Mouse (Mus musculus): ENCODE results near the gene Slc10a7. TPM values are rescaled to one million over a fixed set of nuclear protein-coding genes. Genes with fewer than 3 reads are reported as not detected.
"Not testable (repeated sequence)": the region's sequence is repeated elsewhere in the genome, so short reads cannot be mapped to it uniquely, and the experiment has no call there.

The Slc10a7 gene
- polyA plus RNA-seq, 1 experiment: 3.5 TPM

GRCm38 (mm10) chr8:78536716-78537115 is 27.6 kb downstream of the Slc10a7 start:
- Histone ChIP-seq H3K27me3 (ENCODE audit: control insufficient read depth, insufficient read depth, insufficient read length) (no peaks in the 10 kb centered on the region), H3K4me3 (no peak overlapping the region), H3ac (ENCODE audit: control insufficient read depth, insufficient read length) (no peak overlapping the region), H3K4me2 (ENCODE audit: low read depth) (no peak overlapping the region), H3K36me3 (ENCODE audit: control insufficient read depth, insufficient read depth) (peaks cover 5% of the 10 kb centered on the region), H3K79me2 (ENCODE audit: control insufficient read depth, insufficient read depth) (no peaks in the 10 kb centered on the region)
- TF ChIP-seq CEBPB (IDR thresholded peaks at IDR 0.05; ENCODE audit: insufficient read depth, poor library complexity, severe bottlenecking): no peak
- TF ChIP-seq REST (IDR thresholded peaks at IDR 0.05; ENCODE audit: insufficient read depth, insufficient read length): no peak
- no peak for TF ChIP-seq MAX (IDR thresholded peaks at IDR 0.05; ENCODE audit: low read depth)
- TF ChIP-seq POLR2AphosphoS2 (IDR thresholded peaks at IDR 0.05; ENCODE audit: insufficient read length, low read depth): no peak
- TF ChIP-seq USF1 (IDR thresholded peaks at IDR 0.05; ENCODE audit: low read depth): no peak
- no peak for TF ChIP-seq SRF (IDR thresholded peaks at IDR 0.05; ENCODE audit: control insufficient read depth, insufficient read length, low read depth)
- no peak for TF ChIP-seq MYOG (IDR thresholded peaks at IDR 0.05; ENCODE audit: control insufficient read depth in 1 of 3, insufficient read depth in 1 of 3, insufficient read length in 2 of 3, low read depth in 2 of 3)
- no peak for TF ChIP-seq TCF12 (IDR thresholded peaks at IDR 0.05; ENCODE audit: insufficient read depth, poor library complexity, severe bottlenecking)
- no peak for TF ChIP-seq POLR2A (IDR thresholded peaks at IDR 0.05; ENCODE audit: insufficient read length, low read depth)
- TF ChIP-seq TCF3 (IDR thresholded peaks at IDR 0.05; ENCODE audit: insufficient read length, low read depth): no peak
- TF ChIP-seq E2F4 (IDR thresholded peaks at IDR 0.05; ENCODE audit: insufficient read depth): no peak
- TF ChIP-seq MYOD1 (IDR thresholded peaks at IDR 0.05; ENCODE audit: control insufficient read depth in 1 of 3, insufficient read length in 2 of 3, low read depth in 2 of 3): no peak

- Histone ChIP-seq H3K4me3 (no peak overlapping the region), H3K36me3 (ENCODE audit: control insufficient read depth, insufficient read depth) (no peaks in the 10 kb centered on the region), H3K79me2 (ENCODE audit: control insufficient read depth, insufficient read depth) (no peaks in the 10 kb centered on the region), H3K4me2 (ENCODE audit: low read depth) (no peak overlapping the region), H3K27me3 (ENCODE audit: control insufficient read depth, insufficient read depth, insufficient read length) (no peaks in the 10 kb centered on the region), H3ac (ENCODE audit: control insufficient read depth, insufficient read length) (no peak overlapping the region)
- no peak for TF ChIP-seq CEBPB (IDR thresholded peaks at IDR 0.05; ENCODE audit: insufficient read depth, poor library complexity, severe bottlenecking)
- TF ChIP-seq E2F4 (IDR thresholded peaks at IDR 0.05; ENCODE audit: insufficient read depth): no peak
- TF ChIP-seq REST (IDR thresholded peaks at IDR 0.05; ENCODE audit: insufficient read depth, insufficient read length): no peak
- TF ChIP-seq MYOD1 (IDR thresholded peaks at IDR 0.05; ENCODE audit: control insufficient read depth in 1 of 3, insufficient read length in 2 of 3, low read depth in 2 of 3): no peak
Measured at GRCm38 (mm10) chr8:78537795-78538194, 28.6 kb downstream of the Slc10a7 start.

DNA sequence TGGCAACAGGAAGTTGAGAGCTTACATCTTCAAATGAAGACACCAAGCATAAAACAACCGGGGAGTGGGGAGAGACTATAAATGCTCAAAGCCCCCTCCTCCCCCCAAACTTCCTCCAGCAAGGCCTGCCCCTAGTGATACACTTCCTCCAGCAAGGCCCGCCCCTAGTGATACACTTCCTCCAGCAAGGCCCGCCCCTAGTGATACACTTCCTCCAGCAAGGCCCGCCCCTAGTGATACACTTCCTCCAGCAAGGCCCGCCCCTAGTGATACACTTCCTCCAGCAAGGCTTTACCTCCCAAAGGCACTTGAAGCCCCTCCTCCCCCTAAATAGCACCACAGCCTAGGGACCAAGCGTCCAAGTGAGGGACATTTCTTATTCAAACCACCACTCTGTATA is 33.5 kb downstream of the Slc10a7 start:
- not testable (repeated sequence) for H3K79me2 ChIP-seq (ENCODE audit: control insufficient read depth, insufficient read depth); H3K27me3 ChIP-seq (ENCODE audit: control insufficient read depth, insufficient read depth, insufficient read length); H3K4me2 ChIP-seq (ENCODE audit: low read depth); H3ac ChIP-seq (ENCODE audit: control insufficient read depth, insufficient read length); H3K36me3 ChIP-seq (ENCODE audit: control insufficient read depth, insufficient read depth); H3K4me3 ChIP-seq

- no peak overlapping the region for H3K4me2 ChIP-seq (ENCODE audit: low read depth)
- no peaks in the 10 kb centered on the region for H3K36me3 ChIP-seq (ENCODE audit: control insufficient read depth, insufficient read depth)
- H3K4me3 ChIP-seq: no peak overlapping the region
- no peaks in the 10 kb centered on the region for H3K27me3 ChIP-seq (ENCODE audit: control insufficient read depth, insufficient read depth, insufficient read length)
- TF ChIP-seq TCF3 (IDR thresholded peaks at IDR 0.05; ENCODE audit: insufficient read length, low read depth): no peak
- no peak for TF ChIP-seq MYOG (IDR thresholded peaks at IDR 0.05; ENCODE audit: control insufficient read depth in 1 of 3, insufficient read depth in 1 of 3, insufficient read length in 2 of 3, low read depth in 2 of 3)
- TF ChIP-seq CEBPB (IDR thresholded peaks at IDR 0.05; ENCODE audit: insufficient read depth, poor library complexity, severe bottlenecking): no peak
- TF ChIP-seq SRF (IDR thresholded peaks at IDR 0.05; ENCODE audit: control insufficient read depth, insufficient read length, low read depth): no peak
- no peak for TF ChIP-seq MAX (IDR thresholded peaks at IDR 0.05; ENCODE audit: low read depth)
- no peak for TF ChIP-seq MYOD1 (IDR thresholded peaks at IDR 0.05; ENCODE audit: control insufficient read depth in 1 of 3, insufficient read length in 2 of 3, low read depth in 2 of 3)
- TF ChIP-seq USF1 (IDR thresholded peaks at IDR 0.05; ENCODE audit: low read depth): no peak
- TF ChIP-seq POLR2AphosphoS2 (IDR thresholded peaks at IDR 0.05; ENCODE audit: insufficient read length, low read depth): no peak
- no peak for TF ChIP-seq POLR2A (IDR thresholded peaks at IDR 0.05; ENCODE audit: insufficient read length, low read depth)
- TF ChIP-seq REST (IDR thresholded peaks at IDR 0.05; ENCODE audit: insufficient read depth, insufficient read length): no peak
- H3ac ChIP-seq (ENCODE audit: control insufficient read depth, insufficient read length): no peak overlapping the region
- no peaks in the 10 kb centered on the region for H3K79me2 ChIP-seq (ENCODE audit: control insufficient read depth, insufficient read depth)
Measured at GRCm38 (mm10) chr8:78543621-78544020, 34.5 kb downstream of the Slc10a7 start.

DNA sequence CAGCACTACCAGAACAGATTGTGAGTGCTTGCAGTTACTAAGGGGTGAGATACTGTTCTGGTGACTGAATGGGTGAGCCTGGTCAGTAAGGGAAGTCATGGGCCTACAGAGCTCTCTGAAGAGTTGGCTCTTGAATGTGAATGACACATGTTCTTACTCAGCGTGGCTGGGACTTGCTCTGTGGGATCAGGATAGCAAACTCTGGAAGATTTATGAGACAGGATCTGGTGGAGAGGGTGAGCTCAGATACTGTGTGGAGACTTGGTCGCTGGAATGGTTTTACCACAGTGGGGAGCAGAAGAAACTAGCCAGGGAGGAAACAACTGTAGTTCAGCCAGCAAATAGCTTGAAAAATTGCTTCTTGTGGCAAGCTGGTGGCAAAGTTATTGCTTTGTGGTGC is 35.4 kb downstream of the Slc10a7 start:
- no peak overlapping the region for H3K4me2 ChIP-seq (ENCODE audit: low read depth)
- TF ChIP-seq CEBPB (IDR thresholded peaks at IDR 0.05; ENCODE audit: insufficient read depth, poor library complexity, severe bottlenecking) (no peak), E2F4 (IDR thresholded peaks at IDR 0.05; ENCODE audit: insufficient read depth) (no peak), MYOD1 (IDR thresholded peaks at IDR 0.05; ENCODE audit: control insufficient read depth in 1 of 3, insufficient read length in 2 of 3, low read depth in 2 of 3) (no peak), REST (IDR thresholded peaks at IDR 0.05; ENCODE audit: insufficient read depth, insufficient read length) (no peak), POLR2A (IDR thresholded peaks at IDR 0.05; ENCODE audit: insufficient read length, low read depth) (no peak), TCF12 (IDR thresholded peaks at IDR 0.05; ENCODE audit: insufficient read depth, poor library complexity, severe bottlenecking) (no peak), SRF (IDR thresholded peaks at IDR 0.05; ENCODE audit: control insufficient read depth, insufficient read length, low read depth) (no peak), MYOG (IDR thresholded peaks at IDR 0.05; ENCODE audit: control insufficient read depth in 1 of 3, insufficient read depth in 1 of 3, insufficient read length in 2 of 3, low read depth in 2 of 3) (no peak), MAX (IDR thresholded peaks at IDR 0.05; ENCODE audit: low read depth) (no peak), USF1 (IDR thresholded peaks at IDR 0.05; ENCODE audit: low read depth) (no peak), TCF3 (IDR thresholded peaks at IDR 0.05; ENCODE audit: insufficient read length, low read depth) (no peak), POLR2AphosphoS2 (IDR thresholded peaks at IDR 0.05; ENCODE audit: insufficient read length, low read depth) (no peak)
- no peaks in the 10 kb centered on the region for H3K79me2 ChIP-seq (ENCODE audit: control insufficient read depth, insufficient read depth)
- no peaks in the 10 kb centered on the region for H3K36me3 ChIP-seq (ENCODE audit: control insufficient read depth, insufficient read depth)
- H3ac ChIP-seq (ENCODE audit: control insufficient read depth, insufficient read length): no peak overlapping the region
- H3K27me3 ChIP-seq (ENCODE audit: control insufficient read depth, insufficient read depth, insufficient read length): no peaks in the 10 kb centered on the region
- H3K4me3 ChIP-seq: no peak overlapping the region

DNA sequence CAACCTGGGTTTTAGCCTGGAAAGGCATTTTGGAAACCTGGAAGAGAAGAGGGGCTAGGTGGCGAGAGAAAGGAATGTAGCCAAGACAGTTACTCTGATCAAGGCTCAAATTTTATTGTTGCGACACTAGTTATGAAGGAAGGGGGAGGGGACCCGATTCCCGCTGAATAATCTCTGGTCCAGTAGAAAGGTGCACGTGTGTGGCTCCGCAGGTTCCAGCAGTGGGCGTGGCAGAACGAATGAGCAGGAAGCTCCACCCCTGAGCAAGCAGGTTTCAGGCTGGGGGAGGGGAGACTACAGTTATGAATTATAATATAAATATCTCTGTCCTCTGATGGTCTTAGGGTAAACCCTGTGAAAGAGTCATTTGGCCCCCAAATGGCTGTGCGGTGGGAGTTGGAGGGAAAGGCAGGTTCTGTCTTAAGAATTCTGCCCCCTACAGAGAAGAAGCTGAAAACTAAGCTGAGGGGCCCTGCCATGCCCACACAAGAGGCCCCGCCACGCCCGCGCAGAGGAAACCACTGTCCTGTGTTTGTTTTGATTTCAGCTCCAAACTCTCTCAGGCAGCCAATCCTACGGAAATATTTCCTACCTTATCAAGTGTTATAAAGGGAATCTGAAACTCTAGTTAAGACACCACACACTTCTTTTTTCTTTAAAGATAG is 36.1 kb downstream of the Slc10a7 start:
- not testable (repeated sequence) for H3K79me2 ChIP-seq (ENCODE audit: control insufficient read depth, insufficient read depth); H3K4me3 ChIP-seq; H3ac ChIP-seq (ENCODE audit: control insufficient read depth, insufficient read length); H3K4me2 ChIP-seq (ENCODE audit: low read depth); H3K27me3 ChIP-seq (ENCODE audit: control insufficient read depth, insufficient read depth, insufficient read length); H3K36me3 ChIP-seq (ENCODE audit: control insufficient read depth, insufficient read depth)

Measured in myocyte (in vitro differentiated cells).